Mouse (Mus musculus): Measurements from ENCODE around the gene Rab4b. TPM values are rescaled to one million over a fixed set of nuclear protein-coding genes. Genes with fewer than 3 reads are reported as not detected.

Gene Rab4b
- polyA plus RNA-seq (2014; fragmentation: Illumina TruSeq; extraction: RNeasy Lipid Tissue Mini Kit (QIAGEN cat#74804); ENCODE audit: low replicate concordance), result 2.8 TPM

DNA sequence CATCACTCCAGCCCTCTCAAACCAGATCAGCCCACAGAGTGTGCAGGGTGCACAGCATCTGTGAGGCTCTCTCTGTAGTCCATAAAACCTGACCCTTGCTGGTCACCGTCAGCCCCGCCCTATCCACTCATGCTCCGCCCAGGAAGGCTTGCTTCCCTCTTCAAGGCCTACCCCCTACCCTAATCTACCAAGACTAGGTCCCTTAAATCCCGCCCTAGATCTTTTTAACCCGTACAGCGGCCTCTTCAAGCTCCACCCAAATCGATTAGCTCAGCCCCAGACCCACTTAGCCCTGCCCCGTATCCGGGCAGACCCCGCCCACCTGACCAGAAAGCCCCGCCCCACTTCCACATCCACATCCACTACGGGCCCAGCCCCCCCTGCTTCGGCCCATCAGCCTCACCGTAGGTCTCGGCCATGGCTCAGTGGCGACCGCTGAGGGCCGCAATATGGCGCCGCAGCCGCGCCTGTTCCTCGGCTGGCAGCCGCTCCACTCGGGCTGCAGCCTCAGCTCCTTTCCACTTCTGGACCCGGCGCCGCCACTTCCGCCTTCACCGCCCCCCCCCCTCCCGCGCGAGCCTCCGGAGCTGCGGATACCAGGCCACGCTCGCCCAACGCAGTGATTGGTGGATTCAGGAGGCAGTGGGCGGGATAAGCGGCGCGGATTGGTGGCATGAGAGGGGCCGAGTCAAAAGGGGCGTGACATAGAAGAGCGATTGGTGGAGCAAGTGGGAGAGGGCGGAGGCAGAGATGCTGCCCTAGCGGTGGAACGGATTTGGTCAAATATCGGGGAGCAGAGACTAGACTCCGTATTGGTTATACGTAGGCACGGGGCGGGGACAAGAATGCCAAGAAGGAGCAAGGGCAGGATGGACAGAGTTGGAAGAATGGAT is at the start of gene Rab4b:
Gene Rab4b (minus strand): TSS at position 573 of the 893 bp plus-strand sequence.

DNA sequence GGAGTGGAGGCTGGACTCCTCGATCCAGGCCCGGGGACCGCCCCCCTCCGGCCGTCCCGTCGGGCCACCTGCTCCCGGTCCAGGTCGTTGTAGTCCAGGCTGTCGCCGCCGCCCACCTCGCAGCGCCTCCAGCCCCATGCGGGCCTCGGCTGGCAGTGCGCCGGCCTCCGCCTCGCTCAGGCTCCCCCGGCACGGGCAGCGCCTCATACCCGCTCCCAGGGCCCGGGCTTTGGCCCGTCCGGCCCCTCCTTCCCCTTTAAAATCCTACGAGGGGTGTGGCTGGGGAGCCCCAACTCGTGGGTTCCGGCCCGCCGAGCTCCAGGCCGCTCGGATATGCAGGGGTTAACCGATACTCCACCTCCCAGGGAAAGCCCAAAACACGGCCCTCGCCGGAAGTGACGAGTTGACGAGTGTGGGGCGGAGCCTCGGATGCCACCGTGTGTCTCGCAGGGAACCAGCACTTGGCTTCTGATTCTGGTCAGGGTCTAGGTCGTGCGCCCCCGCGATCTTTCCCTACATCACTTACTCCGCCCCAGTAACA is 49.7 kb upstream of the Rab4b start, which contains the start of gene Itpkc:
Gene Itpkc (minus strand): TSS at position 381 of the 541 bp plus-strand sequence.

GRCm38 (mm10) chr7:27195681-27196611 is 17.2 kb upstream of the Rab4b start, which contains the start of the genes BC024978 and Snrpa:
Gene BC024978, plus strand, starts transcription at chr7:27195781.
Gene Snrpa, minus strand, starts transcription at chr7:27196271.

GRCm38 (mm10) chr7:27180837-27181695 is 2.4 kb upstream of the Rab4b start, which contains the start of the genes Gm21983 and Mia:
Gene Gm21983, minus strand, starts transcription at chr7:27181086.
Gene Mia, minus strand, starts transcription at chr7:27181157.

GRCm38 (mm10) chr7:27166614-27167474 is 11.9 kb downstream of the Rab4b start, which contains the start of gene Egln2:
Gene Egln2, minus strand, starts transcription at chr7:27166802.

GRCm38 (mm10) chr7:27153205-27153764 is 25.4 kb downstream of the Rab4b start, which contains the start of gene Cyp2t4:
Gene Cyp2t4, plus strand, starts transcription at chr7:27153714.

DNA sequence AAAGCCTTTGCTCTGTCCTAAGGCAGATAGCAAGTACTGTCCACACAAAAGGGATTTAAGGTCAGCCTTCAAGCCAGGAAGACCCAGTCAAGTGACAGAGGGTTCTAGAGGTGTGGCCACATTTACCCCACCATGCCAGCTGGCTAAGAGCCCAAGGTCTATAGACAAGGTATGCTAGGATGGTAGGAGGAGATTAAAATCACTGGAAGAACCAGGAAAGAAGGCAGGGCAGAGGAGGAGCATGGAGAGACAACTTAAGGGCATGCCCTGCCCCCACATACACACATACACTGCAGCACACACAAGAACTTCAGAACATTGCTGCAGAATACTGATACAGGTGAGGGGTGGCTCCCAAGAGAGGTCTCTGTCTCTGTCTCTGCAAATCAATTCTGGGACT is 59.0 kb downstream of the Rab4b start, which contains the start of gene Cyp2f2:
Gene Cyp2f2 (plus strand): TSS at position 234 of the 400 bp plus-strand sequence.

Other genes with a start within 250 kb of the Rab4b start
- not detected for gene Cyp2a22, start 239.5 kb downstream of the Rab4b start, polyA plus RNA-seq (2014; fragmentation: Illumina TruSeq; extraction: RNeasy Lipid Tissue Mini Kit (QIAGEN cat#74804); ENCODE audit: low replicate concordance)
- gene Cyp2a12, start 149.8 kb downstream of the Rab4b start, polyA plus RNA-seq (2014; fragmentation: Illumina TruSeq; extraction: RNeasy Lipid Tissue Mini Kit (QIAGEN cat#74804); ENCODE audit: low replicate concordance), result 1.1 TPM
- gene Cyp2f2, start 59.0 kb downstream of the Rab4b start, polyA plus RNA-seq (2014; fragmentation: Illumina TruSeq; extraction: RNeasy Lipid Tissue Mini Kit (QIAGEN cat#74804); ENCODE audit: low replicate concordance), result not detected
- gene Cyp2t4, start 25.2 kb downstream of the Rab4b start, polyA plus RNA-seq (2014; fragmentation: Illumina TruSeq; extraction: RNeasy Lipid Tissue Mini Kit (QIAGEN cat#74804); ENCODE audit: low replicate concordance), result not detected
- gene Egln2, start 12.1 kb downstream of the Rab4b start, polyA plus RNA-seq (2014; fragmentation: Illumina TruSeq; extraction: RNeasy Lipid Tissue Mini Kit (QIAGEN cat#74804); ENCODE audit: low replicate concordance), result 4.3 TPM
- not detected for gene Gm21983, start 2.2 kb upstream of the Rab4b start, polyA plus RNA-seq (2014; fragmentation: Illumina TruSeq; extraction: RNeasy Lipid Tissue Mini Kit (QIAGEN cat#74804); ENCODE audit: low replicate concordance)
- gene Mia, start 2.3 kb upstream of the Rab4b start, polyA plus RNA-seq (2014; fragmentation: Illumina TruSeq; extraction: RNeasy Lipid Tissue Mini Kit (QIAGEN cat#74804); ENCODE audit: low replicate concordance), result not detected
- gene BC024978, start 16.9 kb upstream of the Rab4b start, polyA plus RNA-seq (2014; fragmentation: Illumina TruSeq; extraction: RNeasy Lipid Tissue Mini Kit (QIAGEN cat#74804); ENCODE audit: low replicate concordance), result 4.9 TPM
- gene Snrpa, start 17.4 kb upstream of the Rab4b start, polyA plus RNA-seq (2014; fragmentation: Illumina TruSeq; extraction: RNeasy Lipid Tissue Mini Kit (QIAGEN cat#74804); ENCODE audit: low replicate concordance), result 2.3 TPM
- 0.45 TPM for gene Itpkc, start 49.8 kb upstream of the Rab4b start, polyA plus RNA-seq (2014; fragmentation: Illumina TruSeq; extraction: RNeasy Lipid Tissue Mini Kit (QIAGEN cat#74804); ENCODE audit: low replicate concordance)
- not detected for gene Coq8b, start 54.1 kb upstream of the Rab4b start, polyA plus RNA-seq (2014; fragmentation: Illumina TruSeq; extraction: RNeasy Lipid Tissue Mini Kit (QIAGEN cat#74804); ENCODE audit: low replicate concordance)
- gene Numbl, start 79.5 kb upstream of the Rab4b start, polyA plus RNA-seq (2014; fragmentation: Illumina TruSeq; extraction: RNeasy Lipid Tissue Mini Kit (QIAGEN cat#74804); ENCODE audit: low replicate concordance), result 0.07 TPM
- gene Ltbp4, start 158.8 kb upstream of the Rab4b start, polyA plus RNA-seq (2014; fragmentation: Illumina TruSeq; extraction: RNeasy Lipid Tissue Mini Kit (QIAGEN cat#74804); ENCODE audit: low replicate concordance), result not detected
- not detected for gene Shkbp1, start 177.1 kb upstream of the Rab4b start, polyA plus RNA-seq (2014; fragmentation: Illumina TruSeq; extraction: RNeasy Lipid Tissue Mini Kit (QIAGEN cat#74804); ENCODE audit: low replicate concordance)
- gene Gm20479, start 178.5 kb upstream of the Rab4b start, polyA plus RNA-seq (2014; fragmentation: Illumina TruSeq; extraction: RNeasy Lipid Tissue Mini Kit (QIAGEN cat#74804); ENCODE audit: low replicate concordance), result not detected

Data from small intestine, adult 10 weeks (tissue).